Mouse (Mus musculus) testis, adult 2 months (tissue): ENCODE data around the gene Zfp553. TPM values are rescaled to one million over a fixed set of nuclear protein-coding genes. Genes with fewer than 3 reads are reported as not detected.

ENCODE experiments used
- H3K27ac ChIP-seq: fragments of 200-500 bp; 2 replicates; pipeline ENCODE4 v1.5.1; 2012; ENCODE audit warnings: low read depth, low read length; ENCODE audit not compliant: control insufficient read depth, insufficient read depth
- H3K27me3 ChIP-seq: fragments of 200-500 bp; 2 replicates; pipeline ENCODE4 v1.6.1; 2012; ENCODE audit warnings: mild to moderate bottlenecking, low read length, moderate library complexity; ENCODE audit not compliant: control insufficient read depth, insufficient read depth
- H3K36me3 ChIP-seq: fragments of 200-500 bp; 2 replicates; pipeline ENCODE4 v1.6.1; 2012; ENCODE audit warnings: mild to moderate bottlenecking, low read length; ENCODE audit not compliant: control insufficient read depth, insufficient read depth
- H3K4me1 ChIP-seq: fragments of 200-500 bp; 2 replicates; pipeline ENCODE4 v1.6.1; 2012; ENCODE audit warnings: low read length; ENCODE audit not compliant: control insufficient read depth, insufficient read depth
- H3K4me3 ChIP-seq: fragments of 200-500 bp; 2 replicates; pipeline ENCODE4 v1.5.1; 2012; ENCODE audit warnings: low read depth, mild to moderate bottlenecking, low read length, moderate library complexity, mixed read lengths; ENCODE audit not compliant: control insufficient read depth
- CTCF ChIP-seq: fragments of 200-500 bp; IDR thresholded peaks from 2 replicates; pipeline ENCODE4 v1.5.1; 2012; ENCODE audit warnings: low read depth, mild to moderate bottlenecking, inconsistent platforms, low read length, moderate library complexity; ENCODE audit not compliant: control insufficient read depth, insufficient read depth, insufficient replicate concordance
- POLR2A ChIP-seq: fragments of 200-500 bp; IDR thresholded peaks from 2 replicates; pipeline ENCODE4 v1.6.1; 2012; ENCODE audit warnings: low read depth, mild to moderate bottlenecking, inconsistent platforms, low read length, moderate library complexity; ENCODE audit not compliant: control insufficient read depth
- polyA plus RNA-seq: library from polyadenylated mRNA; depleted of rRNA; stranded (reverse); fragments of >200 nt; gene quantifications from 2 replicates; pipeline ENCODE4 v1.2.3, GENCODE M21; 2012; rRNA removed

Gene Zfp553
- polyA plus RNA-seq, result 3.4 and 3.7 TPM in 2 replicates

GRCm38 (mm10) chr7:127232622-127233367, at the start of gene Zfp553, which contains the start of gene Sept1:
TSS of gene Zfp553 (plus strand) at chr7:127233061.
TSS of gene Sept1 (minus strand) at chr7:127233130.
- no peaks in the 10 kb centered on the region for H3K36me3 ChIP-seq

GRCm38 (mm10) chr7:127183345-127183744, 49.5 kb upstream of the Zfp553 start:
- Histone ChIP-seq H3K4me1 (no peaks in the 10 kb centered on the region), H3K36me3 (no peaks in the 10 kb centered on the region), H3K4me3 (no peak overlapping the region), H3K27me3 (no peaks in the 10 kb centered on the region), H3K27ac (no peak overlapping the region)
- TF ChIP-seq CTCF (no peak), POLR2A (no peak)

More at GRCm38 (mm10) chr7:127232622-127233367, at the start of gene Zfp553, which contains the start of gene Sept1:
- peak within 1 kb of the TSS; percentile 81 for H3K27ac ChIP-seq
- H3K4me3 ChIP-seq, result peak within 1 kb of the TSS; percentile 92
- peaks cover 4% of the 10 kb centered on the region for H3K4me1 ChIP-seq
- H3K27me3 ChIP-seq, result no peaks in the 10 kb centered on the region
- no peak for TF ChIP-seq CTCF
- peak; percentile 56 for TF ChIP-seq POLR2A

GRCm38 (mm10) chr7:127183828-127184227, 49.0 kb upstream of the Zfp553 start:
- Histone ChIP-seq H3K27me3 (no peaks in the 10 kb centered on the region), H3K36me3 (no peaks in the 10 kb centered on the region), H3K27ac (no peak overlapping the region), H3K4me1 (no peaks in the 10 kb centered on the region), H3K4me3 (no peak overlapping the region)
- TF ChIP-seq CTCF (peak; percentile 37; the same call in 1 of the 2 replicates), POLR2A (no peak)

GRCm38 (mm10) chr7:127184720-127185119, 48.1 kb upstream of the Zfp553 start:
- TF ChIP-seq CTCF (no peak), POLR2A (no peak)
- H3K4me1 ChIP-seq, result no peaks in the 10 kb centered on the region
- no peaks in the 10 kb centered on the region for H3K36me3 ChIP-seq
- H3K27me3 ChIP-seq, result no peaks in the 10 kb centered on the region
- no peak overlapping the region for H3K27ac ChIP-seq
- H3K4me3 ChIP-seq, result no peak overlapping the region

- TF ChIP-seq POLR2A, result no peak
- TF ChIP-seq CTCF, result no peak
- H3K36me3 ChIP-seq, result no peaks in the 10 kb centered on the region
- H3K4me1 ChIP-seq, result no peaks in the 10 kb centered on the region
- no peaks in the 10 kb centered on the region for H3K27me3 ChIP-seq
- no peak overlapping the region for H3K4me3 ChIP-seq
- no peak overlapping the region for H3K27ac ChIP-seq
These were observed 47.3 kb upstream of the Zfp553 start for GRCm38 (mm10) chr7:127185601-127186000.

GRCm38 (mm10) chr7:127187351-127187750, 45.5 kb upstream of the Zfp553 start:
- H3K27me3 ChIP-seq, result no peaks in the 10 kb centered on the region
- H3K36me3 ChIP-seq, result peaks cover 1% of the 10 kb centered on the region; the same call in 1 of the 2 replicates
- H3K27ac ChIP-seq, result no peak overlapping the region
- no peak for TF ChIP-seq POLR2A
- TF ChIP-seq CTCF, result no peak
- no peak overlapping the region for H3K4me3 ChIP-seq
- H3K4me1 ChIP-seq, result no peaks in the 10 kb centered on the region

- Histone ChIP-seq H3K4me1 (no peaks in the 10 kb centered on the region), H3K27me3 (no peaks in the 10 kb centered on the region), H3K27ac (no peak overlapping the region), H3K4me3 (no peak overlapping the region), H3K36me3 (peaks cover 4% of the 10 kb centered on the region; the same call in 1 of the 2 replicates)
- TF ChIP-seq CTCF (no peak), POLR2A (no peak)
These were observed 44.3 kb upstream of the Zfp553 start for GRCm38 (mm10) chr7:127188305-127189276.
